Mouse (Mus musculus) heart, embryonic 14.5 days (tissue): ENCODE results near the gene Spock2. TPM values are rescaled to one million over a fixed set of nuclear protein-coding genes. Genes with fewer than 3 reads are reported as not detected.
"Not testable (repeated sequence)": the region's sequence is repeated elsewhere in the genome, so short reads cannot be mapped to it uniquely, and the experiment has no call there.

Experiments
- ATAC-seq: fragments of 200-750 bp; cut with Nextera tagmentation; 2 replicates; pipeline ENCODE4 v1.8.0; 2017; ENCODE audit warnings: low read depth, moderate TSS enrichment; ENCODE audit not compliant: insufficient number of reproducible peaks, insufficient read depth, low FRiP score
- H3K27ac ChIP-seq, 2 experiments: fragments of 200-500 bp in 1 of 2; fragments of 300-500 bp in 1 of 2; sonication (generic) in 1 of 2; replicated peaks in 1 of 2; 2 replicates each; pipeline ENCODE4 v1.5.1; 2012 to 2014; ENCODE audit warnings: low read depth in 2 of 2, low read length in 2 of 2, control low read depth in 1 of 2, mild to moderate bottlenecking in 1 of 2, mixed read lengths in 1 of 2; ENCODE audit not compliant: control insufficient read depth in 1 of 2, insufficient read depth in 1 of 2
- H3K27me3 ChIP-seq: fragments of 300-500 bp; sonication (generic); 2 replicates; pipeline ENCODE4 v1.6.1; 2014; ENCODE audit warnings: mild to moderate bottlenecking, low read length, control low read depth; ENCODE audit not compliant: control insufficient read depth, insufficient read depth
- H3K36me3 ChIP-seq: fragments of 300-500 bp; sonication (generic); 2 replicates; pipeline ENCODE4 v1.6.1; 2014; ENCODE audit warnings: mild to moderate bottlenecking, control low read depth, low read length, mixed read lengths; ENCODE audit not compliant: control insufficient read depth, insufficient read depth
- H3K4me1 ChIP-seq, 2 experiments: fragments of 200-500 bp in 1 of 2; fragments of 300-500 bp in 1 of 2; sonication (generic) in 1 of 2; 2 replicates each; pipeline ENCODE4 v1.6.1; 2012 to 2014; ENCODE audit warnings: low read length in 2 of 2, control low read depth in 1 of 2, mixed read lengths in 1 of 2; ENCODE audit not compliant: control insufficient read depth in 2 of 2, insufficient read depth in 2 of 2
- H3K4me2 ChIP-seq: fragments of 300-500 bp; sonication (generic); 2 replicates; pipeline ENCODE4 v1.6.1; 2014; ENCODE audit warnings: mild to moderate bottlenecking, low read length
- H3K4me3 ChIP-seq, 2 experiments: fragments of 200-500 bp in 1 of 2; fragments of 300-500 bp in 1 of 2; sonication (generic) in 1 of 2; 2 replicates each; pipeline ENCODE4 v1.5.1; 2012 to 2014; ENCODE audit warnings: low read length in 2 of 2, mild to moderate bottlenecking in 2 of 2, control low read depth in 1 of 2, low read depth in 1 of 2, moderate library complexity in 1 of 2; ENCODE audit not compliant: control insufficient read depth in 1 of 2, insufficient read depth in 1 of 2
- H3K9ac ChIP-seq: fragments of 300-500 bp; sonication (generic); 2 replicates; pipeline ENCODE4 v1.6.1; 2014; ENCODE audit warnings: mild to moderate bottlenecking, low read length
- H3K9me3 ChIP-seq: fragments of 300-500 bp; sonication (generic); 2 replicates; pipeline ENCODE4 v1.6.1; 2016; ENCODE audit warnings: low read length, control low read depth; ENCODE audit not compliant: control insufficient read depth
- WGBS: fragments of 180-500 bp; shearing (Covaris S2); extraction: QIAGEN DNeasy Blood & Tissue Kit; methylation state at CpG from one replicate; pipeline ENCODE4 v1.1.7; 2014; 5-methylcytosine and 5-hydroxymethylcytosine counted together
- polyA plus RNA-seq: library from polyadenylated mRNA; unstranded; fragments of >200 nt; fragmentation: Nextera tagmentation; extraction: Ambion mirVana; gene quantifications from 2 replicates; pipeline ENCODE4 v1.2.1, GENCODE M21; 2014

The Spock2 gene
- polyA plus RNA-seq, 1 experiment from 2014 or later: 3.7 TPM

DNA sequence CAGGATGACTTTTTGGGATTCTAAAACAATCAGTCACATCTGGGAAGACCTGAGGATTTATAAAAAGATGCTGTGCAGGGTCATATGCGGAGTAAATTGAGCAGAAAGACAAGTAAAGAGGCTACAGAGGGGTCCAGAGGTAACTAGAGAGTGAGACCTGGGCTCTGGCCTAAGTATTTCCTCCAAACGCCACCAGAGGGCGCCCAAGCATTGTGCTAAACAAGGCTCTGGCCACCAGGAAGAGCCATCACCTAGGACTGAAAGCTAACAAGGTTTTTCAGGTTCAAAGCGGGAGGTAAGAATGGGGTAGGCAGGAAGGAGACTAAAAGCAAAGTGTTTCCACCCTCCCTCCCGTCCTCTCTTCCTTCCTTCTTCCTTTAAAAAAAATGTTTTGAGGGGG lies 42.1 kb downstream of the Spock2 start:
- ATAC-seq: no peak
- Histone ChIP-seq H3K27ac (no peak overlapping the region), H3K9ac (no peak overlapping the region), H3K9me3 (no peaks in the 10 kb centered on the region), H3K4me2 (no peak overlapping the region), H3K27me3 (peaks cover 9% of the 10 kb centered on the region), H3K4me3 (no peak overlapping the region), H3K4me1 (no peaks in the 10 kb centered on the region), H3K36me3 (no peaks in the 10 kb centered on the region)
- WGBS: 2% methylated on average over 5 of the region's 5 CpGs

DNA sequence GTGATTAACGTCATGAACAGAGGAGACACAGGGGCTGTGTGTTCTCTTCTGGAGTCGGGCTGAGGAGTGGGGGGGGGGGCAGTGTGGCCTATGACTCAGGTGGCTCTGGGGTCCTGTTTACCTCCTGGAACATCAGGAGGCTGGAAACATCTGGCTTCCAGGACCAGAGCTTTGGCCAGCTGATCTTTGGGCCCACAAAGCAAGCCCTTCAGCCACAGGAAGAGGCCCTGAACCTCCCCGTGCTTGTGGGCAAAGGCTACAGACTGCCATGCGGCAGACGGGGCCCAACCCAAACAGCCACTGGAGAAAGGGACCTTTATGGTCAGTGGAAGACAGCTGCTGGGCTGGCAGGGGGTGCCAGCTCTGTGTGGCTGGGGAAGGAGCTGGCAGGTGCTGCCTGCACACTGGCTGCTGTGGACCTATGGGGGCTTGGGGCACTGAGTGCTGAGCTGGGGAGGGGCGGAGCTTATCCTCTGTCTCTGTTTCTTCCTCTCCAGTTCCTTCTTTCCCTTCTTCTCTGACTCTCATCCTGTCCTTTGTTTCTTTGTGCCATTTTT lies 45.2 kb downstream of the Spock2 start:
- Histone ChIP-seq H3K27ac (no peak overlapping the region), H3K9ac (no peak overlapping the region), H3K27me3 (peaks cover 7% of the 10 kb centered on the region), H3K4me3 (no peak overlapping the region), H3K4me2 (no peak overlapping the region), H3K4me1 (no peaks in the 10 kb centered on the region), H3K36me3 (no peaks in the 10 kb centered on the region), H3K9me3 (no peaks in the 10 kb centered on the region)
- 61% methylated on average over 6 of the region's 6 CpGs for WGBS
- ATAC-seq: no peak

DNA sequence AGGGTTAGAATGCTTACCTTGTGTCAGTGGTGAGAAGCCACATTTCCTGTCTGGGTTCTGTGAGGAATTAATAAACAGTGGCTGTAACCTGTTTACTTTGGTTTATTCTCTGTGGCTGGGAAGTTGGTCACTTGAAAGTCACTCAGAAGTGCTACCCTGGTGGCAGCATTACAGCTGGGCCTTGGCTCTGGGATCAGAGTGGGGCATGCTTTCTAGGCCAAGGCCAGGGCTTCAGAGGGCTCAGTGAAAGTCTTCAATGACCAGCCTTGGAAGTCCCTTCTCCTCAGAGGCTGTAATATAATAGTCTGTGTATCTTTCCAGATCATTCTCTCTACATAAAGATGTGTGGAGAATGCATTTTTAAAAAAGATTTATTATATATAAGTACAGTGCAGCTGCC lies 50.0 kb downstream of the Spock2 start:
- no peak overlapping the region for H3K4me2 ChIP-seq
- no peaks in the 10 kb centered on the region for H3K4me1 ChIP-seq
- no peak for ATAC-seq
- no peak overlapping the region for H3K4me3 ChIP-seq
- H3K9me3 ChIP-seq: no peaks in the 10 kb centered on the region
- no peak overlapping the region for H3K27ac ChIP-seq
- no peaks in the 10 kb centered on the region for H3K36me3 ChIP-seq
- no peak overlapping the region for H3K9ac ChIP-seq
- H3K27me3 ChIP-seq: no peaks in the 10 kb centered on the region

DNA sequence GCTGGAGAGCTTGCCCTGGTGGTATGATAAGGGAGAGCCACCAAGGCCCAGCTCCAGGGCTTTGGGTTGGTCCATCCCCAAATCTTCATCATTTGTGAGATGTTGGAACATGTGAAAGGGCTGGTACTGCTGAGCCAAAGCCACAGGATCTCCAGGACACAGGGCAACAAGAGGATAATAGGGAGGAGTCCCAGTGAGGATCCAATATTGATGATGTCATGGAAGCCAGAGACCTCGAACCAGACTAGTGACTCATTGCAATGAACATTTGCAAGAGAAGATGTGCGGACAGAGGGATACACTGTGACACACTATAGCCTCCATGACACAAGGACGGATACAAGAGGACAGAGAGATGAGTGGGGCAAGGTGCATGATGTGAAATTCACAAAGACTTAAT lies 52.1 kb downstream of the Spock2 start:
- no peaks in the 10 kb centered on the region for H3K9me3 ChIP-seq
- no peak overlapping the region for H3K27ac ChIP-seq
- no peaks in the 10 kb centered on the region for H3K36me3 ChIP-seq
- H3K4me3 ChIP-seq: no peak overlapping the region
- 80% methylated on average over 3 of the region's 3 CpGs for WGBS
- no peak overlapping the region for H3K9ac ChIP-seq
- H3K27me3 ChIP-seq: no peaks in the 10 kb centered on the region
- ATAC-seq: no peak
- H3K4me1 ChIP-seq: no peaks in the 10 kb centered on the region
- H3K4me2 ChIP-seq: no peak overlapping the region

DNA sequence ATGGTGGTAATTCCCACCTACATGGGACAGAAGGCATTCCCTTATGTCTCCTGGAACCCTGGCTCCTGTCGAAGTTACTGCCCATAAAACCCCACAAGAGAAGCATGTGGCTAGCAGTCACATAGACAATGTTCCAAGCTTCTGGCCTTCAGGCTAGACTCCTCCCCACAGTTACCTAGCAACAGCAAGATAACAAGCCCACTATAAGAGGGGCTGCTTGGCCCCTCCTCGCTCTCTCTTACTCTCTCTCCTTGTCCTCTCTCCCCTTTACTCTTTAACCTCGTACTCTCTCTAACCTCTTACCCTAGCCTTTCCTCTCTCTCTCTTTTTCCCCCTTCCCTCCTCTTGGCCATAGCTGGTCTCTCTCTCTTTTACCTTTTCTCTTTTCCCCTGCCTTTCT lies 55.4 kb downstream of the Spock2 start:
- not testable (repeated sequence) for H3K9me3 ChIP-seq, H3K27ac ChIP-seq, H3K4me2 ChIP-seq, H3K4me3 ChIP-seq, H3K4me1 ChIP-seq, H3K9ac ChIP-seq, H3K27me3 ChIP-seq, H3K36me3 ChIP-seq, ATAC-seq
- 49% methylated on average over 3 of the region's 3 CpGs for WGBS

DNA sequence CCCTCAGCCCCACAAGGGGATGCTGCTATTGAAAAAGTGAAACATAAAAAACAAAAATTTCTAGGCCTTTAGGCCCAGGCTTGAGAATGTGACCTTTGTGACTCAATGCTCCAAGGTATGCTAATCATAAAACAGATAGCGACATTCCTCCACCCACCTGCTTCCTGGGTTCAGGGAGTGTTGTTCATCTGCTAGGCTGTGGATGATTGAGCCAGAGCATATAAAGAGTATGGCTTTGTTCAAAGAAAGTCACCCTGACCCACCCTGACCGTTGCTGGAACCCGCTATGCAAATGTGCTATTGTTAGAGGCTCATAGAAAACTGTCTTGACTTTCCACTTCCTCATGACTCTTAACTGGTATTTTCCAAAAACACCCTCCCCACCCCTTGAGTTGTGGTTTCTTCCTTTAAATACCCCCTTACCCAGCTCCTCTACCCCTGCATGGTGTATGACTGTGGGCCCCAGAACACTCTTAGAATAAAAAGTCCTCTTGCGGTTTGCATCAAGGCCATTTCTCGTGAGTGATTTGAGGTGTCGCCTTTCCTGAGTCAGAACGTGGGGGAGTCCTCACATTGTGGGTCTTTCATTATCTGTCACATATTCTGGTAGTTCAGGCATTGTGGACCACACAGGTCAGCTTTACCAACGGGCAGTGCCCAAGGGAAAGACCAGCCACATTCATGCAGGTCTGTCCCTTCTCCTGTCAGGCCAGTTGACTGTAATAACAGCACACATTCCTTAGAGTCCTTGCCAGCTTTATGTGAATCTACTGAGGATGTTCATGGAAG lies 56.4 kb downstream of the Spock2 start:
- H3K9ac ChIP-seq, ATAC-seq, H3K4me3 ChIP-seq, H3K36me3 ChIP-seq, H3K4me1 ChIP-seq, H3K4me2 ChIP-seq, H3K27ac ChIP-seq, H3K27me3 ChIP-seq, H3K9me3 ChIP-seq: not testable (repeated sequence)
- WGBS: 84% methylated on average over 8 of the region's 8 CpGs

DNA sequence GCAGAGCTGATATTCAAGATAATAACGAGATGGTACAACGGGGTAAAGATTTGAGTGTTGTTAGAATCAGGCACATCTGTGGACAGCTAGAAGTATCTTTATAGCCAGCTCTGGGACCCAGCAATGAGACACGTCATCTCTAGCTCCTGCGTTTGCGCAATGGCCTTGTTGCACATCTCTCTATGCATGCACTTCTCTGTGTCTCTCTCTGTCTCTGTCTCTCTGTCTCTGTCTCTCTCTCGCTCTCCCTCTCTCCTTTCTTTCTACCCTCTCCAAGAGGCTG lies 56.9 kb downstream of the Spock2 start:
- Histone ChIP-seq H3K4me1 (no peaks in the 10 kb centered on the region), H3K9me3 (peaks cover 3% of the 10 kb centered on the region; the same call in 1 of the 2 replicates), H3K4me3 (no peak overlapping the region), H3K36me3 (no peaks in the 10 kb centered on the region), H3K27ac (no peak overlapping the region), H3K9ac (no peak overlapping the region), H3K27me3 (no peaks in the 10 kb centered on the region; the same call in 1 of the 2 replicates), H3K4me2 (no peak overlapping the region)
- ATAC-seq: no peak
- WGBS: 77% methylated on average over 6 of the region's 6 CpGs

DNA sequence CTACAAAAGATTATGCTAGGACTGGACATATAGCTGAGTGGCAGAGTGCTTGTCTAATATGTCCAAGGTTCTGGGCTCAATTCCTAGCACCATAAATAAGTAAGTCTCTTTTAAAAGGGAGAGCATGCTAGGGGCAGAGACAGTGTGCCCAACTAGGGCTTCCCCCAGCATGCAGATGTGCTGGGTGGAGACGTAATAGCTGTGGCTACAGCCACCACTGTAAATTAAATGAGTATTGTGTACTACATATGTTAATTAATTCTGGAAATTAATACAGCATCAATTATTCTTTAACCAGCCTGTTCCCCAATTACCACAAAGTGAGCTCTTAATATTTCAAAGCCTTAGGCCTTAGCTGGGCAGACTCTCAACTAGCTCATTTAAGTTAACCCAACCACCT lies 58.9 kb downstream of the Spock2 start:
- ATAC-seq: no peak
- no peak overlapping the region for H3K9ac ChIP-seq
- WGBS: 89% methylated on average over 1 of the region's 1 CpGs

More for the DNA sequence above, 58.9 kb downstream of the Spock2 start:
- Histone ChIP-seq H3K27ac (no peak overlapping the region), H3K4me3 (no peak overlapping the region), H3K9me3 (peaks cover 3% of the 10 kb centered on the region; the same call in 1 of the 2 replicates), H3K4me2 (no peak overlapping the region), H3K36me3 (no peaks in the 10 kb centered on the region), H3K4me1 (no peaks in the 10 kb centered on the region), H3K27me3 (no peaks in the 10 kb centered on the region; the same call in 1 of the 2 replicates)
